Mouse (Mus musculus): ENCODE measurements around the gene Nxf1. TPM values are rescaled to one million over a fixed set of nuclear protein-coding genes. Genes with fewer than 3 reads are reported as not detected.
"Not testable (repeated sequence)": the region's sequence is repeated elsewhere in the genome, so short reads cannot be mapped to it uniquely, and the experiment has no call there.

Nxf1 gene
- polyA plus RNA-seq, 1 experiment from 2014 or later, result 199 TPM

GRCm38 (mm10) chr19:8725081-8725613, 31.7 kb upstream of the Nxf1 start:
- peak overlapping the region; percentile 99 for H3K9ac ChIP-seq
- H3K27me3 ChIP-seq, result no peaks in the 10 kb centered on the region
- 0 out of 2 replicates have a peak overlapping the region, but pooled peaks have one; percentile 92 for H3K27ac ChIP-seq

GRCm38 (mm10) chr19:8726609-8727390, 30.1 kb upstream of the Nxf1 start:
- Histone ChIP-seq H3K9ac (no peak overlapping the region), H3K27ac (no peak overlapping the region), H3K27me3 (no peaks in the 10 kb centered on the region), H3K36me3 (peaks cover 27% of the 10 kb centered on the region), H3K4me1 (peaks cover 28% of the 10 kb centered on the region), H3K9me3 (no peaks in the 10 kb centered on the region), H3K4me3 (peak overlapping the region; percentile 9; the same call in 1 of the 2 replicates), H3K4me2 (peak overlapping the region; percentile 81; the same call in 1 of the 2 replicates)
- no peak for ATAC-seq (ENCODE audit: insufficient number of reproducible peaks, insufficient read depth, low FRiP score, low TSS enrichment, low read depth)
- WGBS, result 19% methylated on average over 3 of the region's 3 CpGs

More at GRCm38 (mm10) chr19:8725081-8725613, 31.7 kb upstream of the Nxf1 start:
- WGBS, result 43% methylated on average over 4 of the region's 4 CpGs
- Histone ChIP-seq H3K36me3 (peaks cover 27% of the 10 kb centered on the region), H3K4me1 (peaks cover 36% of the 10 kb centered on the region), H3K4me3 (peak overlapping the region; percentile 84), H3K9me3 (no peaks in the 10 kb centered on the region), H3K4me2 (peak overlapping the region; percentile 81)
- ATAC-seq (ENCODE audit: insufficient number of reproducible peaks, insufficient read depth, low FRiP score, low TSS enrichment, low read depth), result no peak

GRCm38 (mm10) chr19:8727495-8728114, 29.3 kb upstream of the Nxf1 start:
- H3K36me3 ChIP-seq, result peaks cover 27% of the 10 kb centered on the region
- H3K4me2 ChIP-seq, result no peak overlapping the region
- ATAC-seq (ENCODE audit: insufficient number of reproducible peaks, insufficient read depth, low FRiP score, low TSS enrichment, low read depth), result no peak
- H3K4me1 ChIP-seq, result peaks cover 21% of the 10 kb centered on the region
- H3K9me3 ChIP-seq, result no peaks in the 10 kb centered on the region
- H3K4me3 ChIP-seq, result no peak overlapping the region
- H3K9ac ChIP-seq, result no peak overlapping the region
- WGBS, result 17% methylated on average over 5 of the region's 5 CpGs
- peak overlapping the region; percentile 44; the same call in 1 of the 2 replicates for H3K27ac ChIP-seq
- H3K27me3 ChIP-seq, result no peaks in the 10 kb centered on the region

GRCm38 (mm10) chr19:8728335-8729099, 28.4 kb upstream of the Nxf1 start:
- H3K9me3 ChIP-seq; H3K4me2 ChIP-seq; H3K27ac ChIP-seq; H3K27me3 ChIP-seq; ATAC-seq (ENCODE audit: insufficient number of reproducible peaks, insufficient read depth, low FRiP score, low TSS enrichment, low read depth); H3K4me3 ChIP-seq; H3K9ac ChIP-seq: not testable (repeated sequence)
- H3K36me3 ChIP-seq, result peaks cover 27% of the 10 kb centered on the region
- WGBS, result 34% methylated on average over 3 of the region's 3 CpGs
- peaks cover 21% of the 10 kb centered on the region for H3K4me1 ChIP-seq

- no peak overlapping the region for H3K27ac ChIP-seq
- no peaks in the 10 kb centered on the region for H3K27me3 ChIP-seq
- no peak overlapping the region for H3K9ac ChIP-seq
- H3K4me1 ChIP-seq, result peaks cover 12% of the 10 kb centered on the region
- WGBS, result 78% methylated on average over 3 of the region's 3 CpGs
- H3K4me2 ChIP-seq, result no peak overlapping the region
- no peak for ATAC-seq (ENCODE audit: insufficient number of reproducible peaks, insufficient read depth, low FRiP score, low TSS enrichment, low read depth)
- H3K9me3 ChIP-seq, result no peaks in the 10 kb centered on the region
- H3K36me3 ChIP-seq, result peaks cover 20% of the 10 kb centered on the region
- no peak overlapping the region for H3K4me3 ChIP-seq
Measured at GRCm38 (mm10) chr19:8734334-8734733, 22.5 kb upstream of the Nxf1 start.

GRCm38 (mm10) chr19:8735389-8736159, 21.3 kb upstream of the Nxf1 start, which contains the start of gene Wdr74:
Wdr74 (plus strand) TSS chr19:8735827.
- H3K9me3 ChIP-seq, result no peaks in the 10 kb centered on the region
- WGBS, result under 1% methylated on average over 32 of the region's 32 CpGs
- peak; percentile 73 for ATAC-seq (ENCODE audit: insufficient number of reproducible peaks, insufficient read depth, low FRiP score, low TSS enrichment, low read depth)
- H3K36me3 ChIP-seq, result peaks cover 33% of the 10 kb centered on the region
- H3K27ac ChIP-seq, result peak within 1 kb of the TSS; percentile 76
- no peaks in the 10 kb centered on the region for H3K27me3 ChIP-seq
- peak within 1 kb of the TSS; percentile 83 for H3K4me2 ChIP-seq
- H3K4me3 ChIP-seq, result peak within 1 kb of the TSS; percentile 92
- H3K4me1 ChIP-seq, result peaks cover 16% of the 10 kb centered on the region
- peak within 1 kb of the TSS; percentile 87 for H3K9ac ChIP-seq

- 2% methylated on average over 11 of the region's 11 CpGs for WGBS
- ATAC-seq (ENCODE audit: insufficient number of reproducible peaks, insufficient read depth, low FRiP score, low TSS enrichment, low read depth), result no peak; the same call in 1 of the 2 replicates
- H3K27me3 ChIP-seq, result no peaks in the 10 kb centered on the region
Measured at GRCm38 (mm10) chr19:8736160-8736467, 20.8 kb upstream of the Nxf1 start.

GRCm38 (mm10) chr19:8738911-8739310, 18.0 kb upstream of the Nxf1 start:
- peaks cover 30% of the 10 kb centered on the region for H3K4me1 ChIP-seq
- WGBS, result 92% methylated on average over 7 of the region's 7 CpGs
- no peak overlapping the region for H3K27ac ChIP-seq
- no peaks in the 10 kb centered on the region for H3K27me3 ChIP-seq
- H3K36me3 ChIP-seq, result peaks cover 48% of the 10 kb centered on the region
- no peak overlapping the region for H3K4me3 ChIP-seq
- no peak for ATAC-seq (ENCODE audit: insufficient number of reproducible peaks, insufficient read depth, low FRiP score, low TSS enrichment, low read depth)
- H3K4me2 ChIP-seq, result no peak overlapping the region
- H3K9ac ChIP-seq, result no peak overlapping the region
- H3K9me3 ChIP-seq, result no peaks in the 10 kb centered on the region

More at GRCm38 (mm10) chr19:8736160-8736467, 20.8 kb upstream of the Nxf1 start:
- Histone ChIP-seq H3K9me3 (no peaks in the 10 kb centered on the region), H3K9ac (peak overlapping the region; percentile 87), H3K4me1 (peaks cover 20% of the 10 kb centered on the region), H3K27ac (peak overlapping the region; percentile 76), H3K4me3 (peak overlapping the region; percentile 92), H3K4me2 (peak overlapping the region; percentile 83), H3K36me3 (peaks cover 36% of the 10 kb centered on the region)

GRCm38 (mm10) chr19:8739646-8740045, 17.2 kb upstream of the Nxf1 start:
- Histone ChIP-seq H3K9me3 (no peaks in the 10 kb centered on the region), H3K27me3 (no peaks in the 10 kb centered on the region), H3K4me2 (no peak overlapping the region), H3K36me3 (peaks cover 56% of the 10 kb centered on the region), H3K27ac (no peak overlapping the region), H3K4me3 (no peak overlapping the region), H3K4me1 (peaks cover 30% of the 10 kb centered on the region), H3K9ac (no peak overlapping the region)
- WGBS, result 89% methylated on average over 6 of the region's 6 CpGs
- ATAC-seq (ENCODE audit: insufficient number of reproducible peaks, insufficient read depth, low FRiP score, low TSS enrichment, low read depth), result no peak

- peak within 1 kb of the TSS; percentile 96 for H3K4me3 ChIP-seq
- no peaks in the 10 kb centered on the region for H3K9me3 ChIP-seq
- H3K4me1 ChIP-seq, result peaks cover 25% of the 10 kb centered on the region
- H3K27ac ChIP-seq, result peak within 1 kb of the TSS; percentile 98
- peak within 1 kb of the TSS; percentile 97 for H3K9ac ChIP-seq
- peak within 1 kb of the TSS; percentile 94 for H3K4me2 ChIP-seq
- no peaks in the 10 kb centered on the region for H3K27me3 ChIP-seq
- no peak for ATAC-seq (ENCODE audit: insufficient number of reproducible peaks, insufficient read depth, low FRiP score, low TSS enrichment, low read depth)
- H3K36me3 ChIP-seq, result peaks cover 65% of the 10 kb centered on the region
- WGBS, result 66% methylated on average over 14 of the region's 14 CpGs
Measured at GRCm38 (mm10) chr19:8740603-8741002, 16.3 kb upstream of the Nxf1 start, which contains the start of gene 1700092M07Rik. 1700092M07Rik (plus strand) TSS chr19:8740718.

Measured in embryonic facial prominence, embryonic 13.5 days (tissue).